Mouse (Mus musculus) kidney, postnatal 14 days (tissue): ENCODE results near the gene Ash1l.
A peak's percentile ranks its signal among the peaks of the same experiment; 100 is the strongest.

Source experiments
- DNase-seq: peaks from one replicate; pipeline ENCODE4 v3.0.0; 2022; ENCODE audit warnings: mixed read lengths

The Ash1l gene

GRCm38 (mm10) chr3:89092509-89093090 is 142.2 kb downstream of the Ash1l start:
- DNase-seq: no peak

- peak; percentile 92 for DNase-seq
These were observed 142.8 kb downstream of the Ash1l start, which contains the start of gene Rusc1 for GRCm38 (mm10) chr3:89093175-89093574. Rusc1 (minus strand) TSS chr3:89093311.

GRCm38 (mm10) chr3:89094021-89094420 is 143.6 kb downstream of the Ash1l start:
- no peak for DNase-seq

- DNase-seq: no peak
These were observed 150.4 kb downstream of the Ash1l start, which contains the start of gene Gm43738 for GRCm38 (mm10) chr3:89100811-89101210. Gm43738 (minus strand) TSS chr3:89101099.

GRCm38 (mm10) chr3:89101459-89101811 is 151.0 kb downstream of the Ash1l start:
- no peak for DNase-seq

GRCm38 (mm10) chr3:89101812-89102494 is 151.5 kb downstream of the Ash1l start, which contains the start of gene Fdps:
Fdps (minus strand) TSS chr3:89101959.
- peak; percentile 99 for DNase-seq

- no peak for DNase-seq
These were observed 152.3 kb downstream of the Ash1l start for GRCm38 (mm10) chr3:89102495-89103290.

GRCm38 (mm10) chr3:89103291-89103595 is 152.8 kb downstream of the Ash1l start:
- no peak for DNase-seq

GRCm38 (mm10) chr3:89106881-89107280 is 156.5 kb downstream of the Ash1l start:
- DNase-seq: no peak

- no peak for DNase-seq
These were observed 157.1 kb downstream of the Ash1l start for GRCm38 (mm10) chr3:89107545-89107944.

GRCm38 (mm10) chr3:89108146-89108545 is 157.7 kb downstream of the Ash1l start:
- DNase-seq: no peak

GRCm38 (mm10) chr3:89113058-89113457 is 162.6 kb downstream of the Ash1l start:
- no peak for DNase-seq

- peak; percentile 60 for DNase-seq
These were observed 165.1 kb downstream of the Ash1l start for GRCm38 (mm10) chr3:89115522-89115921.

GRCm38 (mm10) chr3:89123313-89123712 is 172.9 kb downstream of the Ash1l start:
- DNase-seq: no peak

GRCm38 (mm10) chr3:89124241-89124640 is 173.8 kb downstream of the Ash1l start:
- DNase-seq: peak; percentile 43

GRCm38 (mm10) chr3:89125981-89126380 is 175.6 kb downstream of the Ash1l start:
- no peak for DNase-seq
